Mouse (Mus musculus) heart, embryonic 11.5 days (tissue): ENCODE data around the gene Ift140. TPM values are rescaled to one million over a fixed set of nuclear protein-coding genes. Genes with fewer than 3 reads are reported as not detected.
A peak's percentile ranks its signal among the peaks of the same experiment; 100 is the strongest.

Experiments used
- ATAC-seq: fragments of 200-750 bp; cut with Nextera tagmentation; replicated peaks from 2 replicates; pipeline ENCODE4 v1.8.0; 2017; ENCODE audit warnings: moderate library complexity; ENCODE audit not compliant: insufficient number of reproducible peaks, low FRiP score, low TSS enrichment
- H3K27ac ChIP-seq: fragments of 300-500 bp; sonication (generic); 2 replicates; pipeline ENCODE4 v1.5.1; 2014; ENCODE audit warnings: mild to moderate bottlenecking, low read depth, low read length
- H3K27me3 ChIP-seq: fragments of 300-500 bp; sonication (generic); 2 replicates; pipeline ENCODE4 v1.6.1; 2014; ENCODE audit warnings: mild to moderate bottlenecking, low read length, mixed read lengths; ENCODE audit not compliant: control insufficient read depth, insufficient read depth
- H3K36me3 ChIP-seq: fragments of 300-500 bp; sonication (generic); 2 replicates; pipeline ENCODE4 v1.6.1; 2014; ENCODE audit warnings: mild to moderate bottlenecking, low read length, moderate library complexity, mixed read lengths; ENCODE audit not compliant: control insufficient read depth, insufficient read depth
- H3K4me1 ChIP-seq: fragments of 300-500 bp; sonication (generic); 2 replicates; pipeline ENCODE4 v1.6.1; 2014; ENCODE audit warnings: low read length; ENCODE audit not compliant: control insufficient read depth, insufficient read depth
- H3K4me2 ChIP-seq: fragments of 300-500 bp; sonication (generic); 2 replicates; pipeline ENCODE4 v1.6.1; 2014; ENCODE audit warnings: mild to moderate bottlenecking, moderate library complexity
- H3K4me3 ChIP-seq: fragments of 300-500 bp; sonication (generic); 2 replicates; pipeline ENCODE4 v1.5.1; 2014; ENCODE audit warnings: low read depth, low read length
- H3K9ac ChIP-seq: fragments of 300-500 bp; sonication (generic); 2 replicates; pipeline ENCODE4 v1.6.1; 2014; ENCODE audit warnings: mild to moderate bottlenecking, low read depth, low read length, moderate library complexity
- H3K9me3 ChIP-seq: fragments of 300-500 bp; sonication (generic); replicated peaks from 2 replicates; pipeline ENCODE4 v1.6.1; 2016; ENCODE audit warnings: low read length; ENCODE audit not compliant: control insufficient read depth
- WGBS: fragments of 180-500 bp; shearing (Covaris S2); extraction: QIAGEN DNeasy Blood & Tissue Kit; methylation state at CpG from one replicate; pipeline ENCODE4 v1.1.7; 2014; ENCODE audit not compliant: insufficient replicate concordance; 5-methylcytosine and 5-hydroxymethylcytosine counted together
- polyA plus RNA-seq: library from polyadenylated mRNA; unstranded; fragments of >200 nt; fragmentation: Nextera tagmentation; extraction: Ambion mirVana; gene quantifications from 2 replicates; pipeline ENCODE4 v1.2.1, GENCODE M21; 2014

Gene Ift140
- polyA plus RNA-seq, 1 experiment from 2014 or later: 17.9 TPM

GRCm38 (mm10) chr17:25080210-25080609 lies 64.3 kb downstream of the Ift140 start:
- peak overlapping the region; percentile 88 for H3K27ac ChIP-seq
- 76% methylated on average over 13 of the region's 13 CpGs for WGBS
- peak overlapping the region; percentile 69 for H3K9ac ChIP-seq
- peak overlapping the region; percentile 58 for H3K4me2 ChIP-seq
- no peaks in the 10 kb centered on the region for H3K36me3 ChIP-seq
- no peak for ATAC-seq
- H3K9me3 ChIP-seq: no peaks in the 10 kb centered on the region
- no peaks in the 10 kb centered on the region for H3K27me3 ChIP-seq
- peak overlapping the region; percentile 29 for H3K4me3 ChIP-seq
- H3K4me1 ChIP-seq: peaks cover 32% of the 10 kb centered on the region

GRCm38 (mm10) chr17:25080960-25081381 lies 65.1 kb downstream of the Ift140 start:
- 54% methylated on average over 11 of the region's 11 CpGs for WGBS
- peak overlapping the region; percentile 29 for H3K4me3 ChIP-seq
- no peak for ATAC-seq
- no peaks in the 10 kb centered on the region for H3K9me3 ChIP-seq
- H3K36me3 ChIP-seq: no peaks in the 10 kb centered on the region
- H3K27me3 ChIP-seq: no peaks in the 10 kb centered on the region
- H3K4me1 ChIP-seq: peaks cover 35% of the 10 kb centered on the region
- H3K4me2 ChIP-seq: peak overlapping the region; percentile 58
- H3K9ac ChIP-seq: peak overlapping the region; percentile 69
- peak overlapping the region; percentile 88 for H3K27ac ChIP-seq

DNA sequence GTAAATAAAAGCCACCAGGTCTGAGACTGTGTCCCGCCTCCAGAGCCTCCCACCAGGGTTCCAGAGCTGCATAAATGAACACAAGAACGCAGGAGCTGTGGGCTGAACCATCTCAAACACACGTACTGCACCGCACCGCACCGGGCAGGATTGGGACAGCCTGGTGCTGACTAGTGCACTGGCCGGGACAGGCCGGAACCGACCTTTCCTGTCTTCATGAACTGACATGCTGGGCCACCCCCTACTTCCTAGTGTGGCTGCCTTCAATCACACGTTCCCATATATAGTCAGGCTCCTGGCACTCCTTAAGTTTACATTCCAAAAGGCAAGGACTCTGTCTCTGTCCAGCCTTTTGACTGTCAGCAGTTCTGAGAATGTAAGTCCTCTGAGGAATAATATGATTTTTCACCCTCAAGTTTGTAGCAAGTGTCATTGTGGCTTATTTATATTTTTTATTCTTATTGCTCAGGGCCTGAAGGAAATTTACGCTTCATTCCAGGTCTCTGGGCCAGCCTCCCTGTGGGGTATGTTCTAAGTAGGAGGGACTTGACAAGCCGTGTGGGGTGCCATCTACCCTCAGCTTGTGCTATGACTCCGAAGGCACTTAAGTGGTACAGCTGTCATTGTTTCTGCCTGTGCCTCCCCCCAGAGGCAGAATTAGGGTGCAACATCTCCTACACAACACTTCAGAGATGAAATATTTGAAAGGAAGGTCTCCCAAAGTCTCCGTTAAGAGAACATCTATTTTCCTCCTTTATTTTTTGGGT lies 66.4 kb downstream of the Ift140 start:
- no peak overlapping the region for H3K4me3 ChIP-seq
- H3K4me1 ChIP-seq: peaks cover 30% of the 10 kb centered on the region
- no peaks in the 10 kb centered on the region for H3K27me3 ChIP-seq
- 38% methylated on average over 14 of the region's 14 CpGs for WGBS
- H3K9ac ChIP-seq: peak overlapping the region; percentile 36
- H3K27ac ChIP-seq: peak overlapping the region; percentile 88
- no peak overlapping the region for H3K4me2 ChIP-seq
- no peaks in the 10 kb centered on the region for H3K9me3 ChIP-seq
- H3K36me3 ChIP-seq: no peaks in the 10 kb centered on the region
- ATAC-seq: no peak; the same call in 1 of the 2 replicates

DNA sequence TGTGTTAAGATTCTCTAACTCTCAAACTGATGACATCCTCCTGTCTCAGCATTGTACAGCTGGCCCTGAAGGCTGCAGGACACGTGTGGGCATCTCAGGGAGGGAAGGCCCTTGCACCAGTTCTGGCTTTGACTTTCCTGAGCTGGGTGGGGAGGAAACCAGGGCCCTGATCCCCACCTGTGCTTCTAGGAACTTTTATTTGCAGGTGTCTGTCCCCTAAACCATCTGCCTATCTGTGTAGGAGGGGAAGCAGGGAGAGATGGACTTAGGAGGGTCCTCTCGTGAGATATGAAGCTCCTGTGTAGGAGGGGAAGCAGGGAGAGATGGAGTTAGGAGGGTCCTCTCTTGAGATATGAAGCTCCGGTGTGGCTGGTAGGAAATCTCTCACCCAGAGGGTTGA lies 67.0 kb downstream of the Ift140 start:
- ATAC-seq: no peak
- no peak overlapping the region for H3K4me3 ChIP-seq

DNA sequence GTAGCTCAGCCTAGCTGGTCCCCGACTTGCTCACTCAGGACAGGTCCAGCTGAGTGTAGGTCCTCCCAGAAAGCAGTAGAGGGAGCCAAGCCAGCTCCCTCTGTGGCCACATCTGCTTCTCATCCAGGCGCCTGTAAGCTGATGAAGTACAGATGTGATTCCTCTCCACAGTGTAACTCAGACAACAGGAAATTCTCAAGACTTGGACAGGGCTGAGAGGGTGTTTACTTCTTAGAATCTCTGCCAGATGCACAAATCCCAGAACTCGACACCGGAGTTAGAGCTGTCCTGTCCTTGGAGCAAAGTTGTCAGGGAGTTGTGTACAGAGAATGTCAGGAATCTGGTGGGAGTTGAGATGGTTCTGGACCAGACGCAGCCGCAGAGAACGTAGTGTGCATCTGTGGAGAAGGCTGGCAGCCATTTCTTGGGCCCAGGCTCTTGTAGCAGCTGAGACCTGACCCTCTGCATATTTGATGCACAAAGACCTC lies 67.6 kb downstream of the Ift140 start, which contains the start of gene Tmem204:
Tmem204 (minus strand) TSS at position 148 of the 488 bp plus-strand sequence.
- no peaks in the 10 kb centered on the region for H3K27me3 ChIP-seq
- peak; percentile 76 for ATAC-seq
- H3K9ac ChIP-seq: no peak within 1 kb of the TSS

More for the DNA sequence above, 67.0 kb downstream of the Ift140 start:
- no peaks in the 10 kb centered on the region for H3K36me3 ChIP-seq
- H3K9ac ChIP-seq: no peak overlapping the region
- peak overlapping the region; percentile 88 for H3K27ac ChIP-seq
- WGBS: 29% methylated on average over 3 of the region's 3 CpGs
- no peaks in the 10 kb centered on the region for H3K9me3 ChIP-seq
- H3K4me1 ChIP-seq: peaks cover 30% of the 10 kb centered on the region
- no peaks in the 10 kb centered on the region for H3K27me3 ChIP-seq
- H3K4me2 ChIP-seq: no peak overlapping the region

GRCm38 (mm10) chr17:25084835-25085385 lies 69.0 kb downstream of the Ift140 start:
- H3K4me3 ChIP-seq: no peak overlapping the region
- no peaks in the 10 kb centered on the region for H3K27me3 ChIP-seq
- 79% methylated on average over 13 of the region's 13 CpGs for WGBS
- H3K4me1 ChIP-seq: peaks cover 27% of the 10 kb centered on the region
- H3K9me3 ChIP-seq: no peaks in the 10 kb centered on the region
- ATAC-seq: no peak
- H3K9ac ChIP-seq: no peak overlapping the region
- H3K27ac ChIP-seq: peak overlapping the region; percentile 88; the same call in 1 of the 2 replicates
- no peak overlapping the region for H3K4me2 ChIP-seq
- no peaks in the 10 kb centered on the region for H3K36me3 ChIP-seq

More for the DNA sequence above, 67.6 kb downstream of the Ift140 start, which contains the start of gene Tmem204:
- Histone ChIP-seq H3K4me2 (no peak within 1 kb of the TSS), H3K4me3 (no peak within 1 kb of the TSS), H3K36me3 (no peaks in the 10 kb centered on the region), H3K27ac (peak within 1 kb of the TSS; percentile 88), H3K9me3 (no peaks in the 10 kb centered on the region), H3K4me1 (peaks cover 27% of the 10 kb centered on the region)
- 14% methylated on average over 7 of the region's 7 CpGs for WGBS

DNA sequence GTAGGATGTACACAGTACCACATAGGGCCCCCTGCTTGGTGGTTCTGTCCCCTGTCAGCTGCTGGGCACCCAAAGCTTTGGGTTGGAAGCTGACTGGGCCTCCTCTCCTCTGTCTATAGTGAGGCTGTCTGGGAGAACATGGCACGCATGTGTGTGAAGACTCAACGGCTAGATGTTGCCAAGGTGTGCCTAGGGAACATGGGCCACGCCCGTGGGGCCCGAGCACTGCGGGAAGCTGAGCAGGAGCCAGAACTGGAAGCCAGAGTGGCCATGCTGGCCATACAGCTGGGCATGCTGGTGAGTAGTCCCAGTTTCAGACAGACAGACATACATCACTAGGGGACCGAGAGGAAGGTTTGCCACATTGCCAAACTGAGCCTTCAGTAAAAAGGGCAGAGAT lies 70.8 kb downstream of the Ift140 start:
- Histone ChIP-seq H3K4me2 (no peak overlapping the region), H3K4me1 (peaks cover 22% of the 10 kb centered on the region)
- 85% methylated on average over 7 of the region's 7 CpGs for WGBS

GRCm38 (mm10) chr17:25089158-25089557 lies 73.3 kb downstream of the Ift140 start:
- H3K27me3 ChIP-seq: no peaks in the 10 kb centered on the region
- peak overlapping the region; percentile 54; the same call in 1 of the 2 replicates for H3K9ac ChIP-seq
- peak overlapping the region; percentile 80 for H3K27ac ChIP-seq
- peaks cover 3% of the 10 kb centered on the region for H3K4me1 ChIP-seq
- H3K4me2 ChIP-seq: peak overlapping the region; percentile 54
- ATAC-seq: peak; percentile 83
- no peaks in the 10 kb centered on the region for H3K9me3 ChIP-seq
- 54% methylated on average over 10 of the region's 10 CpGs for WGBS
- H3K4me3 ChIP-seq: peak overlapping the region; percentile 25
- H3K36me3 ChIP-seq: no peaks in the 10 kb centered on the region

More for the DNA sequence above, 70.8 kb downstream of the Ift140 start:
- H3K27ac ChIP-seq: no peak overlapping the region
- no peak overlapping the region for H3K9ac ChIP-seq
- no peak for ATAC-seq
- no peaks in the 10 kb centered on the region for H3K27me3 ChIP-seq
- no peak overlapping the region for H3K4me3 ChIP-seq
- H3K9me3 ChIP-seq: no peaks in the 10 kb centered on the region
- H3K36me3 ChIP-seq: no peaks in the 10 kb centered on the region
